Mouse (Mus musculus): ENCODE results near the gene Efna5. TPM values are rescaled to one million over a fixed set of nuclear protein-coding genes. Genes with fewer than 3 reads are reported as not detected.

Efna5 gene
- polyA plus RNA-seq, 1 experiment from 2014 or later, result 81.4 TPM

DNA sequence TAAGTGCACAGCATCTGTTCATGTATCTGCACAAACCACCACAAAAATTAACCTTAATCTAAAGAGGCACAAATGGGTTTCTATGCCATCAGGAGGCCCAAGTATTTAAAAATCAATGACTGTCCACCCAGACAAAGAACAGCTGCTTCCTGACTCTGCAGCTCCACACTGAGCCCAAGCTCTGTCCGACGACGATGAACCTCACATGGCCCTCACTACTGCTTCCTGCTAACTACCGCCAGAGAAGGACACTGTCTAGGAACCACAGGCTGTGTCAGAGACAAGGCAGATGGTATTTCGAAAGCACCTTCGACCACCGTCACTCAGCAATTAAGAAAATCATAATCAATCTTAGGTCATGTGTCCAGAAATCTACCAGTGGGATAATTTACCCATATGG lies 29.8 kb downstream of the Efna5 start:
- Histone ChIP-seq H3K27me3 (peaks cover 6% of the 10 kb centered on the region), H3K9ac (replicated peaks) (peak overlapping the region; percentile 20; the same call in 1 of the 2 replicates), H3K4me3 (replicated peaks) (no peak overlapping the region), H3K4me2 (replicated peaks) (peak overlapping the region; percentile 31), H3K9me3 (no peaks in the 10 kb centered on the region), H3K36me3 (no peaks in the 10 kb centered on the region), H3K27ac (no peak overlapping the region; the same call in 1 of the 2 replicates), H3K4me1 (replicated peaks) (peaks cover 62% of the 10 kb centered on the region)
- ATAC-seq, result no peak
- WGBS, result 31% methylated on average over 7 of the region's 7 CpGs

DNA sequence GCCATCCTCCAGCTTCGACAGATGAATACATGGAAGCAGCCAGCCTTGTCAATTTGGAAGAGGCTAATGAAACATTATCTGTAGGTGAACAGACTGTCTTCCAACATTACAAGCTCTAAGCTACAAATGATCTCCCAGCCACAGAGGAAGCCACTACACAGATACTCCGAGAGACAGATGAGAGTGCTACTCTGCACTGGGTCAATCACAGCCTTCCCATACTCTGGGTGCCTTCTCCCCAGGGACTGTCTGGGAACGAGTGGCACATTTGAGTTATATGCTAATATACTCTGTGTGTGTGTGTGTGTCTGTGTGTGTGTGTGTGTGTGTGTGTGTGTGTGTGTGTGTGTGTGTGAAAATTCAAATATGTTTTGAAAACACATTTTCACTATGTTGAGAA lies 30.5 kb downstream of the Efna5 start:
- no peak for ATAC-seq
- H3K36me3 ChIP-seq, result no peaks in the 10 kb centered on the region
- H3K9ac ChIP-seq (replicated peaks), result peak overlapping the region; percentile 20; the same call in 1 of the 2 replicates
- no peak overlapping the region for H3K4me3 ChIP-seq (replicated peaks)
- 32% methylated on average over 3 of the region's 3 CpGs for WGBS
- no peaks in the 10 kb centered on the region for H3K9me3 ChIP-seq
- H3K27me3 ChIP-seq, result peaks cover 6% of the 10 kb centered on the region
- H3K4me1 ChIP-seq (replicated peaks), result peaks cover 68% of the 10 kb centered on the region
- H3K4me2 ChIP-seq (replicated peaks), result peak overlapping the region; percentile 31
- H3K27ac ChIP-seq, result peak overlapping the region; percentile 7; the same call in 1 of the 2 replicates

DNA sequence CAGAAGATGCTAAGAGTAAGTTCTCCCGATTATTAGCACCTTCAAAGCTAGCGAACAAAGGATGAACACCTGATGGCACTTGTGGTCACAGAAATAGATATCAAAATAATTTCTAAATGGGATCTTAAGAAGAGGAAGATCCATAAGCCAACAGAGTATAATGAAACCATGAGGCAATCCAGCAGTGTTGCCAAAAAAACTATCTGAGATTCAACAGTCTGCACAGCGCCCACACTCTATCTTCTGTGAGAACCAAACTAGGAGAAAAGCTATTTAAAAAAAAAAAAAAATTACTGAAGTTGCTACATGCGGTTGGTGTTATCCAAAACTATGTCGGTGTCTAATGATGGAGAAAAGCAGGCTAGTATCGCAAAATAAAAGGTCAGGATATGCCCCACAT lies 31.4 kb downstream of the Efna5 start:
- no peaks in the 10 kb centered on the region for H3K9me3 ChIP-seq
- peak overlapping the region; percentile 20; the same call in 1 of the 2 replicates for H3K27ac ChIP-seq
- peak overlapping the region; percentile 22 for H3K4me3 ChIP-seq (replicated peaks)
- ATAC-seq, result no peak
- H3K36me3 ChIP-seq, result no peaks in the 10 kb centered on the region
- peaks cover 75% of the 10 kb centered on the region for H3K4me1 ChIP-seq (replicated peaks)
- H3K4me2 ChIP-seq (replicated peaks), result peak overlapping the region; percentile 31
- WGBS, result 77% methylated on average over 6 of the region's 6 CpGs
- H3K9ac ChIP-seq (replicated peaks), result peak overlapping the region; percentile 11
- peaks cover 9% of the 10 kb centered on the region for H3K27me3 ChIP-seq

DNA sequence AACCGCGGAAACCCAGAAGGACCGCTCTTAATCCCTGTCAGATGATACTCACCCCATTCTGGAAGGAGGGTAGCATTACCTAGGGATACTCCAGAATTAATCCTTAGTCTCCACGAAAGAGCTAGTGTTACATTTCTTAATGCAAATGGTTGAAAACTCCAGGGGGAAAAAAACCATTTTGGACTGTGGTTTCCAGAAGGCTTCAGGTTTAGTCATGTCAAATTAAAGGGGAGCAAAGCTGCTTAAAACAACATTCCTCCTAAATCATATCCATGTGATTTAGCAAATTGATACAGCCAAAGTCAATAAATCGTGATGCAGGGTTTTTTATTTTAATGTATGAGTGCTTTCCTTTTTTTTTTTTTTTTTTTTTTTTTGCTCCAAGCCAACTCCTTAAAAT lies 35.5 kb downstream of the Efna5 start:
- Histone ChIP-seq H3K27ac (no peak overlapping the region), H3K9me3 (no peaks in the 10 kb centered on the region), H3K27me3 (peaks cover 9% of the 10 kb centered on the region), H3K4me1 (replicated peaks) (peaks cover 51% of the 10 kb centered on the region), H3K4me3 (replicated peaks) (no peak overlapping the region), H3K9ac (replicated peaks) (no peak overlapping the region), H3K4me2 (replicated peaks) (peak overlapping the region; percentile 32), H3K36me3 (no peaks in the 10 kb centered on the region)
- ATAC-seq, result no peak
- WGBS, result 24% methylated on average over 5 of the region's 5 CpGs

DNA sequence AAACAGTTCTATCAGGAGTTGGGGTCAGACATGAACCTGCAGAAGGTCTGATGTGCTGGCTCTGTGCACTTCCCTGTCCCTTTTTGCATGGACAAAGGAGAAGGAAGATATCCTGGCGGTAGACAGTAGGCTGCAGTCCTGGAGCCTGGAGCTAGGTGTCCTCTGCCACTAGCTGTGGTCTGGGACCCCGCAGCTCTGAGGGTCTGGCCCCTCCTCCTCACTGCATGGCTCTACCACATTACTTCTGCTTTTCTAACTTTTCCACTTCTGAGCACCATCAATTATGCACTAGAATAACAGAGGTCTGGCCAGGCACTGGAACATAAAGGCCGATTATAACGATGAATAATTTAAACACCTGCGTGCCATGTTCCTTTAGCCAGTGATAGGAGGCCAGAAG lies 36.8 kb downstream of the Efna5 start:
- Histone ChIP-seq H3K4me2 (replicated peaks) (0 out of 2 replicates have a peak overlapping the region, but pooled peaks have one; percentile 3), H3K9me3 (no peaks in the 10 kb centered on the region), H3K27ac (no peak overlapping the region), H3K36me3 (no peaks in the 10 kb centered on the region), H3K27me3 (peaks cover 9% of the 10 kb centered on the region), H3K9ac (replicated peaks) (no peak overlapping the region), H3K4me3 (replicated peaks) (no peak overlapping the region), H3K4me1 (replicated peaks) (peaks cover 42% of the 10 kb centered on the region)
- peak; percentile 72 for ATAC-seq
- 32% methylated on average over 5 of the region's 5 CpGs for WGBS

DNA sequence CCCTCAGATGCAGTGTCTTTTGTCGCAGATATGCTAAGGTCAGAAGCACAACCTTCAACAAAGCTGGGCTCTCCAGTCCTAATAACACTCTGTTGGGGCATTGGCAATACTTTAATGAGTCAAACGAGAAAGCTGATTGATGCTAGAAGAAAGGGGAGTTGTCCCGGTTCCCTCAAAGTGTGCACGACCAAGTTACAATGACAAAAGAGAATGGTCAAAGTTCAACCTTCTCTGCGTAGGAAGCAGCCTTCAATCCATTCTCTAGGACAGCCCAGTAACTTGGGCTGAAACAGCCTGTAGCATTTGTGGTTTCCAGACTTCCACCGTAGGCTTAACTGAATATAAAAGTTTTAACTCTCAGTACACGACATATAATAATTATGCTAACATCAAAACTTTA lies 43.8 kb downstream of the Efna5 start:
- Histone ChIP-seq H3K4me2 (replicated peaks) (no peak overlapping the region), H3K4me1 (replicated peaks) (peaks cover 10% of the 10 kb centered on the region; the same call in 1 of the 2 replicates), H3K9me3 (no peaks in the 10 kb centered on the region), H3K27me3 (no peaks in the 10 kb centered on the region), H3K27ac (no peak overlapping the region), H3K9ac (replicated peaks) (no peak overlapping the region), H3K4me3 (replicated peaks) (no peak overlapping the region), H3K36me3 (0 out of 2 replicates have a peak, but pooled peaks cover 9% of the 10 kb centered on the region)
- 31% methylated on average over 7 of the region's 7 CpGs for WGBS
- no peak for ATAC-seq

DNA sequence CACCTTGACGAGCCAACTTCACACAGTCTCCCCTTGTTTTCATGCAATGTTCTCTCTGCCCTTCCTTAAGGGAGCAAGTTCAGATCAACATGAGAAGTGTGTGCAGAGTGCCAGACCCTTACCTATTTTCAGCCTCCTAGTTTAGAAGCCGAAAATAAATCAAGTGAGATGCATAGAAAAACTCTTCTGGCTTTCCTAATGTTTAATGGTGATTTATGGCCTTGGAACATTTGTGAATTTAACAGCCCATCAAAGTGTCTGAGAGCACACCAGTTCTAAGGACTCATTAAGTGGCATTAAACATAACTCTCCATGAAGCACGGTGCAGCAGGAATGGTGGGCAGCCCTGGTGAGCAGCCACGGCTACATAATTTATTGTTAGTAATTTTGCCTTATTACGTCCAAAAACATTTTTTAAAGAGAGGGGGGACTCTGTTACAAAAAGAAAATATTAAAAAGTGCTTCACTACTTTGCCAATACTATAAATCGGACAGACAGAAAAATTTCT lies 44.5 kb downstream of the Efna5 start:
- no peak overlapping the region for H3K27ac ChIP-seq
- no peak overlapping the region for H3K4me3 ChIP-seq (replicated peaks)
- H3K36me3 ChIP-seq, result 0 out of 2 replicates have a peak, but pooled peaks cover 9% of the 10 kb centered on the region
- H3K4me2 ChIP-seq (replicated peaks), result no peak overlapping the region
- H3K27me3 ChIP-seq, result no peaks in the 10 kb centered on the region
- no peak for ATAC-seq
- H3K4me1 ChIP-seq (replicated peaks), result peaks cover 12% of the 10 kb centered on the region; the same call in 1 of the 2 replicates
- no peaks in the 10 kb centered on the region for H3K9me3 ChIP-seq
- 84% methylated on average over 6 of the region's 6 CpGs for WGBS
- H3K9ac ChIP-seq (replicated peaks), result no peak overlapping the region

DNA sequence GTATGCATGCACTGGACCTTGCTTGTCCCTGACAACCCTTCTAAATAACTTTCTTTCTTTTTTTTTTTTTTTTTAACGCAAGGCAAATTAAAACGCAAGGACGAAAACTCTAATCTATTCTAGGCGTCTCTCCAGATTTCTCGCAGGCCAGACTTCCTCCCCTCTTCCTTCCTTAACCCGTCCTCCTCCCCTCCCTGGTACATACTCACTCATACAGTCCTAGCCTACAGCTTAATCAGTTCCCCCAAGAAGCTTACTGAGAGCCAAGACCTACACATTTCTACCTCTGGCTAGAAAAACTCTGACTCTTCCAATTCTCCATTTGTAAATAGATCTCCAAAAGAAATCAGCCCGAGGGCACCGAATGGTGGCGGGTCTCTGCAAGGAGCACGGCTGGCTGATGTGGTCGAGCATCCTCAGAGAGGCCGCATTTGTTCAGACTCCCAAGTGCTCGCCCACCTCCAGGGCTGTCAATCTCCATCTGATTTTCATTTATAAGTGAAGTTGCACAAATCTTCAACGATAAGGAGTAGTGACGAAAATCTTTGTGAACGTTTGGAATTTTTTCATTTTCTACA lies 48.5 kb downstream of the Efna5 start:
- peak overlapping the region; percentile 11; the same call in 1 of the 2 replicates for H3K4me2 ChIP-seq (replicated peaks)
- H3K27ac ChIP-seq, result no peak overlapping the region
- H3K4me3 ChIP-seq (replicated peaks), result no peak overlapping the region
- 63% methylated on average over 16 of the region's 16 CpGs for WGBS
- H3K4me1 ChIP-seq (replicated peaks), result peaks cover 26% of the 10 kb centered on the region
- H3K9ac ChIP-seq (replicated peaks), result no peak overlapping the region
- no peaks in the 10 kb centered on the region for H3K9me3 ChIP-seq
- H3K27me3 ChIP-seq, result no peaks in the 10 kb centered on the region
- ATAC-seq, result 0 out of 2 replicates have a peak, but pooled peaks have one; percentile 45
- 0 out of 2 replicates have a peak, but pooled peaks cover 9% of the 10 kb centered on the region for H3K36me3 ChIP-seq

DNA sequence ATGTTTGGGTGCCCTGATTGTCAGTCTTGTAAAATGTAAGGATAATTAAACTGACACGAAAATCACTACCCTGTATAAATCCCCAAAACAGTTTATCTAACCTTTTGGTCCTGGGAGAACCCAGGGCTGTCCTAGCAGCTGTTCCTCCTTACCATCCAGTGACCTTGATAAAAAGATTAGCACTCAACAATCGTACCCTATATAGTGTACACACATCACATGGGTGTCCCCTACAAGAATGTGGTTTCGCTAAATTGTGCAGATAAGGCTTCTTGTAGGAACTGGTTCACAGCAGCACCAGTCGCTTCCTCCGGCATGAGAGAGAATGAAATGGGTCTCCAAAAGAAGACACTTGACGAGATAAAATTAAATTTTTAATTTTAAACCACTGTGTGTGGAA lies 53.6 kb downstream of the Efna5 start:
- Histone ChIP-seq H3K4me3 (replicated peaks) (no peak overlapping the region), H3K9ac (replicated peaks) (no peak overlapping the region), H3K9me3 (no peaks in the 10 kb centered on the region), H3K27me3 (no peaks in the 10 kb centered on the region), H3K4me1 (replicated peaks) (peaks cover 41% of the 10 kb centered on the region), H3K27ac (0 out of 2 replicates have a peak overlapping the region, but pooled peaks have one; percentile 26), H3K4me2 (replicated peaks) (no peak overlapping the region), H3K36me3 (no peaks in the 10 kb centered on the region)
- WGBS, result 52% methylated on average over 6 of the region's 6 CpGs
- no peak for ATAC-seq

DNA sequence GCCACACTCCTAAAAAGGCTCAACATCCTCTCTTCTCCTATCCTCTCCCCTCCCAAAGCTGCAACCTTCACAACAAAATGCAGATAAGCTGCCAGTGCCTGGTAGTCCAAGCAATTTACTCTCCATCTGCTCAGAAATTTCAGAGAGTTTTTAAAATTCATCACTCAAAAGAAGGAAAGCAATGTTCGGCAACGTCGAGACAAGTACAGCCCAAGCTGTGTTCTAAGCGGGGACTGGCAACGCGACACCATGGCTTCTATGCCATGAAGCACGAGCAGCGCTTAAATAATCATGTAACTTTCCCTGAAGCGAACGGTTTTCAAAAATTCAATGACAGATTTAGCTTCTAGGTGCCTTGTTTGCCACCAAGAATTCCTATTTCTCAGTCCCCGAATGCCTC lies 59.9 kb downstream of the Efna5 start:
- Histone ChIP-seq H3K27me3 (no peaks in the 10 kb centered on the region), H3K27ac (peak overlapping the region; percentile 32; the same call in 1 of the 2 replicates), H3K4me3 (replicated peaks) (no peak overlapping the region), H3K36me3 (no peaks in the 10 kb centered on the region), H3K9me3 (no peaks in the 10 kb centered on the region), H3K4me2 (replicated peaks) (peak overlapping the region; percentile 41), H3K4me1 (replicated peaks) (peaks cover 69% of the 10 kb centered on the region), H3K9ac (replicated peaks) (no peak overlapping the region)
- WGBS, result 82% methylated on average over 11 of the region's 11 CpGs
- no peak for ATAC-seq

DNA sequence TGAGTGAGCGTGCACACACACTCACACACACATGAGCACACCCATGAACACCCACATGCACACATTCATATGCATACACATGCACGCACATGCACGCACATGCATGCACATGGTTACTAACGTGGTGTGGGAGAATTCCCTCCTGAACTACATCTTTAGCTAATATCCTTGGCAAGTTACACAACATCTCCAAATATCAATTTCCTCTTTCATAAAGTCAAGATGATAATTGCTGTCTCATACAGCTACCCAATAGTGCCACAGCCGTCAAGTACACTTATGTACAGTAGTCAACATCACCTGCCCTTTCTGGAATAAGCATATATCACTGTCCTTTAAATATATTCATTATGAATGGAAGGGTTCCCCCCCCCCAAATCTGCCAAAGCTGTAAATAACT lies 61.2 kb downstream of the Efna5 start:
- Histone ChIP-seq H3K36me3 (no peaks in the 10 kb centered on the region), H3K27ac (no peak overlapping the region), H3K27me3 (no peaks in the 10 kb centered on the region), H3K9me3 (no peaks in the 10 kb centered on the region), H3K4me3 (replicated peaks) (no peak overlapping the region), H3K4me2 (replicated peaks) (peak overlapping the region; percentile 39), H3K9ac (replicated peaks) (no peak overlapping the region), H3K4me1 (replicated peaks) (peaks cover 78% of the 10 kb centered on the region)
- 84% methylated on average over 5 of the region's 5 CpGs for WGBS
- ATAC-seq, result no peak

DNA sequence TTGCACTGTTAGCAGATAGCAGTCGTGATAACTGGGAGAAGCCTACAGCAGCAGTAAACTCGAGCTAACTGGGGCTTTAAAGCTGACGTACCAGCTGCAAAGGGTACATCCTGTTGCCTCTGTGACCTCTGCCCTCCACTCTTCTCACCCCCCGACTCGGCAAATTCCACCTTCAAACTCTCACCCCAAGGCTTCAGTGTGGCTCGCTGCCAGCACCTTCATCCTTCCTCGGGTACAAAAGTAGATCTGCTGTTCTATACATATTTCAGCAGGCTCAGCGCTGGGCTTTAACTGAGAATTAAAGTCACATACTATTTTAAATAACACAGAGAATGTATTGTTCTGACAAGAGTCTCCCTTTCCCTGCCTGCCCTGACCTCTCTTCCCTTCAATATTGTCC lies 62.3 kb downstream of the Efna5 start:
- Histone ChIP-seq H3K9ac (replicated peaks) (no peak overlapping the region; the same call in 1 of the 2 replicates), H3K36me3 (no peaks in the 10 kb centered on the region), H3K27me3 (no peaks in the 10 kb centered on the region), H3K27ac (0 out of 2 replicates have a peak overlapping the region, but pooled peaks have one; percentile 4), H3K4me3 (replicated peaks) (0 out of 2 replicates have a peak overlapping the region, but pooled peaks have one; percentile 0), H3K9me3 (no peaks in the 10 kb centered on the region), H3K4me2 (replicated peaks) (peak overlapping the region; percentile 39), H3K4me1 (replicated peaks) (peaks cover 75% of the 10 kb centered on the region)
- WGBS, result 12% methylated on average over 8 of the region's 8 CpGs
- no peak for ATAC-seq

Measured in midbrain, embryonic 13.5 days (tissue).